12 mouse cellular contexts compared by ENCODE assay signal in the genomic region with DNA sequence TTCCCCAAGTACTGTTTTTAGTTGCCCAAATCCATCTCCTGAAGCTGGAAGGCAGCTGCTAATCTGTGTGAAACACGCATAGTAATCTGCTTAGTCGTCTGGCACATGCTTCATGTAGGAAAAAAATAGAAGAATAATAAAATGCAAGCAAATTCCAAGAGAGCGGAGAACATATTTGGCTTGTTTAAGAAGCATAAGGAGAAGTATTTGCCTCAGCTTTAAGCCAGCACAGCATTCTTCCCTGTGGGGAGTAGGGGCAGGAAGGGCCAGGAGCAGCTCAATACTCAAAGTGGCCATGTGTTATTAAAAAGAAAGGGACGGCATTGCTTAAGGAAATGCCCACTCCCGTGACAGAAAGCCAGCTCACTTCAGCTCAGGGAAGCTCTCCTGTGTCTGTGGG.
DNase-seq lines count a peak whose midpoint lies in the region; ATAC-seq and TF ChIP-seq lines count a peak whose summit lies in the region.
"Had no signal": no experiment of that assay in that cellular context is flagged by ENCODE, and none has a peak within 500 bp of the region (broad histone marks: within the 10 kb centered on the region; RNA-seq: fewer than 3 reads in every experiment).

No protein-coding gene starts in this region.

- H3K9ac ChIP-seq in embryonic facial prominence, embryonic 13.5 days, result no peak overlapping the region
- H3K9ac ChIP-seq in kidney, embryonic 15.5 days, result no peak overlapping the region
- no peak overlapping the region for H3K9ac ChIP-seq in kidney, embryonic 14.5 days (ENCODE audit: low read depth, low read length)
- no peak overlapping the region for H3K9ac ChIP-seq in midbrain, embryonic 16.5 days (ENCODE audit: low read depth, low read length)
- H3K9ac ChIP-seq in midbrain, embryonic 13.5 days (replicated peaks), result no peak overlapping the region
- H3K9ac ChIP-seq: liver, embryonic 14.5 days had no signal

- no peaks in the 10 kb centered on the region for H3K36me3 ChIP-seq in embryonic facial prominence, embryonic 13.5 days
- no peaks in the 10 kb centered on the region for H3K36me3 ChIP-seq in embryonic facial prominence, embryonic 10.5 days (replicated peaks)
- H3K36me3 ChIP-seq in kidney, embryonic 15.5 days, result no peaks in the 10 kb centered on the region
- H3K36me3 ChIP-seq in kidney, embryonic 14.5 days (ENCODE audit: control insufficient read depth, insufficient read depth, low read length), result no peaks in the 10 kb centered on the region
- H3K36me3 ChIP-seq in midbrain, embryonic 16.5 days (ENCODE audit: control insufficient read depth, insufficient read depth, low read length), result no peaks in the 10 kb centered on the region
- H3K36me3 ChIP-seq in midbrain, embryonic 13.5 days, result no peaks in the 10 kb centered on the region

- peaks cover 18% of the 10 kb centered on the region for H3K4me1 ChIP-seq in embryonic facial prominence, embryonic 13.5 days
- H3K4me1 ChIP-seq in embryonic facial prominence, embryonic 10.5 days, result 0 out of 2 replicates have a peak, but pooled peaks cover 4% of the 10 kb centered on the region
- H3K4me1 ChIP-seq in kidney, embryonic 15.5 days, result no peaks in the 10 kb centered on the region
- H3K4me1 ChIP-seq in kidney, embryonic 14.5 days (ENCODE audit: control insufficient read depth, insufficient read depth, low read length), result no peaks in the 10 kb centered on the region
- 0 out of 2 replicates have a peak, but pooled peaks cover 3% of the 10 kb centered on the region for H3K4me1 ChIP-seq in midbrain, embryonic 16.5 days (ENCODE audit: control insufficient read depth, insufficient read depth, low read length)
- H3K4me1 ChIP-seq in midbrain, embryonic 13.5 days (replicated peaks), result no peaks in the 10 kb centered on the region; the same call in 1 of the 2 replicates

- no peak for ATAC-seq in embryonic facial prominence, embryonic 13.5 days (ENCODE audit: insufficient number of reproducible peaks, insufficient read depth, low FRiP score, low TSS enrichment, low read depth)
- no peak for ATAC-seq in kidney, embryonic 15.5 days (replicated peaks; ENCODE audit: low FRiP score)
- ATAC-seq in kidney, embryonic 14.5 days (ENCODE audit: low FRiP score, low TSS enrichment), result no peak
- ATAC-seq in midbrain, embryonic 16.5 days, result peak; percentile 76
- no peak for ATAC-seq in midbrain, embryonic 13.5 days
- ATAC-seq: inflammation-experienced regulatory T-cells, adult 6 months had no signal

- no peaks in the 10 kb centered on the region for H3K9me3 ChIP-seq in embryonic facial prominence, embryonic 13.5 days
- H3K9me3 ChIP-seq in embryonic facial prominence, embryonic 10.5 days, result no peaks in the 10 kb centered on the region
- H3K9me3 ChIP-seq in kidney, embryonic 15.5 days (replicated peaks), result no peaks in the 10 kb centered on the region
- H3K9me3 ChIP-seq in kidney, embryonic 14.5 days (ENCODE audit: control insufficient read depth, low read length), result no peaks in the 10 kb centered on the region
- no peaks in the 10 kb centered on the region for H3K9me3 ChIP-seq in midbrain, embryonic 16.5 days (replicated peaks; ENCODE audit: control insufficient read depth, low read length, poor library complexity, severe bottlenecking)
- no peaks in the 10 kb centered on the region for H3K9me3 ChIP-seq in midbrain, embryonic 13.5 days

- 21% methylated on average over 5 of the region's 5 CpGs for WGBS in embryonic facial prominence, embryonic 13.5 days
- 64% methylated on average over 5 of the region's 5 CpGs for WGBS in embryonic facial prominence, embryonic 10.5 days
- WGBS in kidney, embryonic 15.5 days, result 56% methylated on average over 5 of the region's 5 CpGs
- WGBS in kidney, embryonic 14.5 days, result 58% methylated on average over 5 of the region's 5 CpGs
- WGBS in midbrain, embryonic 16.5 days, result 27% methylated on average over 5 of the region's 5 CpGs
- 48% methylated on average over 5 of the region's 5 CpGs for WGBS in midbrain, embryonic 13.5 days

- H3K4me2 ChIP-seq in embryonic facial prominence, embryonic 13.5 days, result peak overlapping the region; percentile 27; the same call in 1 of the 2 replicates
- no peak overlapping the region for H3K4me2 ChIP-seq in kidney, embryonic 15.5 days
- no peak overlapping the region for H3K4me2 ChIP-seq in kidney, embryonic 14.5 days (replicated peaks; ENCODE audit: low read depth, low read length)
- H3K4me2 ChIP-seq in midbrain, embryonic 16.5 days (ENCODE audit: low read length), result 0 out of 2 replicates have a peak overlapping the region, but pooled peaks have one; percentile 3
- no peak overlapping the region for H3K4me2 ChIP-seq in midbrain, embryonic 13.5 days (replicated peaks)

- no peak overlapping the region for H3K4me3 ChIP-seq in embryonic facial prominence, embryonic 13.5 days
- H3K4me3 ChIP-seq in embryonic facial prominence, embryonic 10.5 days, result no peak overlapping the region
- H3K4me3 ChIP-seq in kidney, embryonic 15.5 days (replicated peaks), result no peak overlapping the region
- no peak overlapping the region for H3K4me3 ChIP-seq in kidney, embryonic 14.5 days (ENCODE audit: low read length)
- H3K4me3 ChIP-seq in midbrain, embryonic 16.5 days (ENCODE audit: low read depth, low read length), result no peak overlapping the region
- H3K4me3 ChIP-seq in midbrain, embryonic 13.5 days (replicated peaks), result no peak overlapping the region
- no peak overlapping the region for H3K4me3 ChIP-seq in gastrocnemius, adult 2 months

- H3K27ac ChIP-seq in embryonic facial prominence, embryonic 13.5 days, result peak overlapping the region; percentile 80
- no peak overlapping the region for H3K27ac ChIP-seq in embryonic facial prominence, embryonic 10.5 days (replicated peaks)
- H3K27ac ChIP-seq in kidney, embryonic 15.5 days, result peak overlapping the region; percentile 64
- no peak overlapping the region for H3K27ac ChIP-seq in kidney, embryonic 14.5 days (ENCODE audit: low read depth, low read length)
- peak overlapping the region; percentile 47; the same call in 1 of the 2 replicates for H3K27ac ChIP-seq in midbrain, embryonic 16.5 days (ENCODE audit: low read length)
- no peak overlapping the region for H3K27ac ChIP-seq in midbrain, embryonic 13.5 days
- no peak overlapping the region for H3K27ac ChIP-seq in gastrocnemius, adult 2 months
- H3K27ac ChIP-seq: liver, embryonic 14.5 days had no signal

- TF ChIP-seq CTCF in gastrocnemius, adult 2 months (IDR thresholded peaks at IDR 0.05), result no peak

- DNase-seq in embryonic facial prominence, embryonic 10.5 days (ENCODE audit: low spot score), result no peak
- DNase-seq in left cerebral cortex, postnatal 10 days (ENCODE audit: extremely low spot score in 1 of 2, low spot score in 2 of 2), result no peak
- DNase-seq in gastrocnemius, adult 2 months, result no peak
- DNase-seq: layer of hippocampus, postnatal 36 days; right cerebral cortex, postnatal 14 days had no signal

- intact Hi-C loops in left cerebral cortex, postnatal 10 days (cut with DNase I), result no loop called here
- intact Hi-C loops in gastrocnemius, adult 2 months (cut with DNase I), result no loop called here

- no peaks in the 10 kb centered on the region for H3K27me3 ChIP-seq in embryonic facial prominence, embryonic 13.5 days
- no peaks in the 10 kb centered on the region for H3K27me3 ChIP-seq in embryonic facial prominence, embryonic 10.5 days (replicated peaks; ENCODE audit: low read depth, poor library complexity, severe bottlenecking)
- no peaks in the 10 kb centered on the region for H3K27me3 ChIP-seq in kidney, embryonic 15.5 days
- no peaks in the 10 kb centered on the region for H3K27me3 ChIP-seq in kidney, embryonic 14.5 days (ENCODE audit: control insufficient read depth, insufficient read depth, low read length)
- no peaks in the 10 kb centered on the region for H3K27me3 ChIP-seq in midbrain, embryonic 16.5 days (ENCODE audit: control insufficient read depth, insufficient read depth, low read depth, low read length)
- H3K27me3 ChIP-seq in midbrain, embryonic 13.5 days, result no peaks in the 10 kb centered on the region

Comparison
In these comparisons a context has a peak if more than half of its experiments do, and no peak if none do; other contexts are left out.
1. H3K27ac ChIP-seq: peak in embryonic facial prominence, embryonic 13.5 days (single experiment), kidney, embryonic 15.5 days (single experiment) and midbrain, embryonic 16.5 days (single experiment); none in embryonic facial prominence, embryonic 10.5 days (single experiment), kidney, embryonic 14.5 days (single experiment), midbrain, embryonic 13.5 days (single experiment) and gastrocnemius, adult 2 months (single experiment).
2. H3K4me2 ChIP-seq: peak in embryonic facial prominence, embryonic 13.5 days (single experiment) and midbrain, embryonic 16.5 days (single experiment); none in kidney, embryonic 15.5 days (single experiment), kidney, embryonic 14.5 days (single experiment) and midbrain, embryonic 13.5 days (single experiment).